Mouse (Mus musculus) MEL (cell line): Measurements from ENCODE around the gene Top2a. TPM values are rescaled to one million over a fixed set of nuclear protein-coding genes. Genes with fewer than 3 reads are reported as not detected.
A peak's percentile ranks its signal among the peaks of the same experiment; 100 is the strongest.

Source experiments
- DNase-seq: peaks from one replicate; pipeline ENCODE4 v3.0.0; 2011; ENCODE audit warnings: low read depth, low spot score
- H3K27ac ChIP-seq: 2 replicates; pipeline ENCODE4 v1.5.1; 2012; ENCODE audit warnings: low read depth, mild to moderate bottlenecking, control low read depth, low read length, moderate library complexity; ENCODE audit not compliant: control insufficient read depth
- H3K27me3 ChIP-seq, 2 experiments: fragments of 150-350 bp in 1 of 2; sonication (generic) in 1 of 2; 2 replicates each; pipeline ENCODE4 v1.6.1; 2012; ENCODE audit warnings: low read length in 2 of 2, mild to moderate bottlenecking in 2 of 2, improper control_type of control experiment in 1 of 2, moderate library complexity in 1 of 2; ENCODE audit not compliant: insufficient read depth in 2 of 2, control insufficient read depth in 1 of 2
- H3K36me3 ChIP-seq, 2 experiments: 2 replicates each; pipeline ENCODE4 v1.6.1; 2012 to 2014; ENCODE audit warnings: low read length in 2 of 2, improper control_type of control experiment in 1 of 2, inconsistent platforms in 1 of 2, mild to moderate bottlenecking in 1 of 2; ENCODE audit not compliant: insufficient read depth in 2 of 2, control insufficient read depth in 1 of 2
- H3K4me1 ChIP-seq, 2 experiments: fragments of 150-350 bp in 1 of 2; sonication (generic) in 1 of 2; 2 replicates each; pipeline ENCODE4 v1.6.1; 2012; ENCODE audit warnings: low read length in 2 of 2, improper control_type of control experiment in 1 of 2, mild to moderate bottlenecking in 1 of 2; ENCODE audit not compliant: insufficient read depth in 2 of 2, control insufficient read depth in 1 of 2
- H3K4me3 ChIP-seq, 2 experiments: fragments of 150-350 bp in 1 of 2; sonication (generic) in 1 of 2; 2 replicates each; pipeline ENCODE4 v1.5.1; 2012; ENCODE audit warnings: low read depth in 2 of 2, low read length in 2 of 2, mild to moderate bottlenecking in 2 of 2, moderate library complexity in 2 of 2, control low read depth in 1 of 2, improper control_type of control experiment in 1 of 2; ENCODE audit not compliant: control insufficient read depth in 1 of 2, insufficient read depth in 1 of 2
- H3K79me2 ChIP-seq: 2 replicates; pipeline ENCODE4 v1.6.1; 2012; ENCODE audit warnings: mild to moderate bottlenecking, low read length, moderate library complexity; ENCODE audit not compliant: control insufficient read depth, poor library complexity, insufficient read depth
- H3K9ac ChIP-seq: 2 replicates; pipeline ENCODE4 v1.6.1; 2012; ENCODE audit warnings: low read depth, mild to moderate bottlenecking, control low read depth, low read length, moderate library complexity; ENCODE audit not compliant: control insufficient read depth, poor library complexity, severe bottlenecking
- H3K9me3 ChIP-seq: fragments of 150-350 bp; sonication (generic); replicated peaks from 2 replicates; pipeline ENCODE4 v1.6.1; 2012; ENCODE audit warnings: mild to moderate bottlenecking, low read length, improper control_type of control experiment, moderate library complexity; ENCODE audit not compliant: insufficient read depth
- BHLHE40 ChIP-seq: IDR thresholded peaks from 2 replicates; pipeline ENCODE4 v1.6.1; 2012; ENCODE audit warnings: low read depth, mild to moderate bottlenecking, inconsistent platforms, low read length, improper control_type of control experiment, borderline replicate concordance
- CHD1 ChIP-seq: IDR thresholded peaks from 2 replicates; pipeline ENCODE4 v1.6.1; 2012; ENCODE audit warnings: low read depth, mild to moderate bottlenecking, inconsistent platforms, low read length, improper control_type of control experiment
- CHD2 ChIP-seq: IDR thresholded peaks from 2 replicates; pipeline ENCODE4 v1.6.1; 2011; ENCODE audit warnings: low read length, improper control_type of control experiment
- CTCF ChIP-seq, 3 experiments: IDR thresholded peaks in 2 of 3; conservative IDR thresholded peaks in 1 of 3; 2 replicates each; pipeline ENCODE4 v1.5.1; 2011 to 2012; ENCODE audit warnings: low read length in 3 of 3, low read depth in 2 of 3, mild to moderate bottlenecking in 2 of 3, improper control_type of control experiment in 1 of 3, inconsistent platforms in 1 of 3, mixed read lengths in 1 of 3, moderate library complexity in 1 of 3; ENCODE audit not compliant: control insufficient read depth in 1 of 3, insufficient read depth in 1 of 3, poor library complexity in 1 of 3, severe bottlenecking in 1 of 3
- E2F4 ChIP-seq: IDR thresholded peaks from 2 replicates; pipeline ENCODE4 v1.6.1; 2011; ENCODE audit warnings: low read depth, low read length, improper control_type of control experiment, borderline replicate concordance
- ELF1 ChIP-seq: IDR thresholded peaks from 2 replicates; pipeline ENCODE4 v1.6.1; 2014; ENCODE audit warnings: low read depth, mild to moderate bottlenecking, inconsistent platforms, low read length, improper control_type of control experiment, moderate library complexity
- EP300 ChIP-seq, 2 experiments: IDR thresholded peaks; 2 replicates each; pipeline ENCODE4 v1.6.1; 2011; ENCODE audit warnings: improper control_type of control experiment in 2 of 2, low read length in 2 of 2, low read depth in 1 of 2, mild to moderate bottlenecking in 1 of 2
- GABPA ChIP-seq: IDR thresholded peaks from 2 replicates; pipeline ENCODE4 v1.6.1; 2012; ENCODE audit warnings: low read depth, mild to moderate bottlenecking, inconsistent platforms, low read length, improper control_type of control experiment, moderate library complexity
- GATA1 ChIP-seq: IDR thresholded peaks from 2 replicates; pipeline ENCODE4 v1.6.1; 2011; ENCODE audit warnings: low read depth, low read length, improper control_type of control experiment
- HCFC1 ChIP-seq: IDR thresholded peaks from 2 replicates; pipeline ENCODE4 v1.6.1; 2012; ENCODE audit warnings: low read depth, mild to moderate bottlenecking, inconsistent platforms, low read length, improper control_type of control experiment, moderate library complexity
- JUND ChIP-seq: IDR thresholded peaks from 2 replicates; pipeline ENCODE4 v1.6.1; 2011; ENCODE audit warnings: low read depth, mild to moderate bottlenecking, improper control_type of control experiment, low read length
- KAT2A ChIP-seq: conservative IDR thresholded peaks from 2 replicates; pipeline ENCODE4 v1.6.1; 2012; ENCODE audit warnings: low read depth, low read length, improper control_type of control experiment, inconsistent platforms
- MAFK ChIP-seq: IDR thresholded peaks from 2 replicates; pipeline ENCODE4 v1.6.1; 2011; ENCODE audit warnings: low read depth, mild to moderate bottlenecking, low read length, improper control_type of control experiment, borderline replicate concordance
- MAX ChIP-seq: IDR thresholded peaks from 2 replicates; pipeline ENCODE4 v1.6.1; 2011; ENCODE audit warnings: low read length, improper control_type of control experiment
- MAZ ChIP-seq: IDR thresholded peaks from 2 replicates; pipeline ENCODE4 v1.6.1; 2012; ENCODE audit warnings: low read depth, mild to moderate bottlenecking, inconsistent platforms, low read length, improper control_type of control experiment
- MXI1 ChIP-seq: IDR thresholded peaks from 2 replicates; pipeline ENCODE4 v1.6.1; 2011; ENCODE audit warnings: mild to moderate bottlenecking, low read depth, low read length, improper control_type of control experiment
- MYC ChIP-seq: IDR thresholded peaks from 2 replicates; pipeline ENCODE4 v1.6.1; 2011; ENCODE audit warnings: low read depth, mild to moderate bottlenecking, low read length, improper control_type of control experiment, moderate library complexity
- NELFE ChIP-seq: IDR thresholded peaks from 2 replicates; pipeline ENCODE4 v1.6.1; 2011; ENCODE audit warnings: low read depth, low read length, improper control_type of control experiment
- NRF1 ChIP-seq: IDR thresholded peaks from 2 replicates; pipeline ENCODE4 v1.6.1; 2014; ENCODE audit warnings: low read depth, mild to moderate bottlenecking, inconsistent platforms, low read length, improper control_type of control experiment, moderate library complexity; ENCODE audit not compliant: poor library complexity, insufficient read depth, severe bottlenecking
- POLR2A ChIP-seq, 2 experiments: IDR thresholded peaks; 2 replicates each; pipeline ENCODE4 v1.6.1; 2011 to 2012; ENCODE audit warnings: low read length in 2 of 2, mild to moderate bottlenecking in 2 of 2, control low read depth in 1 of 2, improper control_type of control experiment in 1 of 2, low read depth in 1 of 2, moderate library complexity in 1 of 2; ENCODE audit not compliant: control insufficient read depth in 1 of 2, insufficient read depth in 1 of 2, poor library complexity in 1 of 2
- POLR2AphosphoS2 ChIP-seq: IDR thresholded peaks from 2 replicates; pipeline ENCODE4 v1.6.1; 2011; ENCODE audit warnings: low read length, improper control_type of control experiment
- POLR2AphosphoS5 ChIP-seq: IDR thresholded peaks from 2 replicates; pipeline ENCODE4 v1.6.1; 2012; ENCODE audit warnings: low read depth, borderline replicate concordance, mild to moderate bottlenecking, inconsistent platforms, low read length, moderate library complexity, mixed read lengths
- RCOR1 ChIP-seq: IDR thresholded peaks from 2 replicates; pipeline ENCODE4 v1.6.1; 2012; ENCODE audit warnings: low read depth, mild to moderate bottlenecking, inconsistent platforms, low read length, improper control_type of control experiment
- SIN3A ChIP-seq: IDR thresholded peaks from 2 replicates; pipeline ENCODE4 v1.6.1; 2012; ENCODE audit warnings: low read length, improper control_type of control experiment, inconsistent platforms
- SMC3 ChIP-seq: IDR thresholded peaks from 2 replicates; pipeline ENCODE4 v1.6.1; 2011; ENCODE audit warnings: low read depth, low read length, improper control_type of control experiment
- TBP ChIP-seq: IDR thresholded peaks from 2 replicates; pipeline ENCODE4 v1.8.0; 2011; ENCODE audit warnings: low read depth, low read length, improper control_type of control experiment
- TCF12 ChIP-seq: IDR thresholded peaks from 2 replicates; pipeline ENCODE4 v1.6.1; 2014; ENCODE audit warnings: low read depth, mild to moderate bottlenecking, inconsistent platforms, low read length, improper control_type of control experiment, moderate library complexity
- UBTF ChIP-seq: IDR thresholded peaks from 2 replicates; pipeline ENCODE4 v1.6.1; 2012; ENCODE audit warnings: low read depth, mild to moderate bottlenecking, inconsistent platforms, low read length, improper control_type of control experiment, moderate library complexity, borderline replicate concordance; ENCODE audit not compliant: insufficient read depth
- USF2 ChIP-seq, 2 experiments: IDR thresholded peaks; 2 replicates each; pipeline ENCODE4 v1.6.1; 2011 to 2012; ENCODE audit warnings: improper control_type of control experiment in 2 of 2, low read length in 2 of 2, borderline replicate concordance in 1 of 2, inconsistent platforms in 1 of 2, low read depth in 1 of 2, mild to moderate bottlenecking in 1 of 2; ENCODE audit not compliant: insufficient read depth in 1 of 2
- ZC3H11A ChIP-seq: IDR thresholded peaks from 2 replicates; pipeline ENCODE4 v1.6.1; 2012; ENCODE audit warnings: low read depth, mild to moderate bottlenecking, inconsistent platforms, low read length, improper control_type of control experiment
- ZKSCAN1 ChIP-seq: IDR thresholded peaks from 2 replicates; pipeline ENCODE4 v1.6.1; 2012; ENCODE audit warnings: low read depth, mild to moderate bottlenecking, inconsistent platforms, low read length, improper control_type of control experiment, moderate library complexity
- ZMIZ1 ChIP-seq: IDR thresholded peaks from 2 replicates; pipeline ENCODE4 v1.6.1; 2012; ENCODE audit warnings: low read depth, mild to moderate bottlenecking, inconsistent platforms, low read length, improper control_type of control experiment, moderate library complexity
- polyA plus RNA-seq, 2 experiments: library from polyadenylated mRNA; stranded (reverse) in 1 of 2; unstranded in 1 of 2; fragments of >175 nt in 1 of 2; fragments of >200 nt in 1 of 2; gene quantifications; 2 replicates each; pipeline versions ENCODE4 v1.2.1 to v1.2.4; 2012; ENCODE audit warnings: low replicate concordance in 2 of 2, low read depth in 1 of 2; ENCODE audit not compliant: insufficient read length in 2 of 2, insufficient read depth in 1 of 2, missing spikeins in 1 of 2
- total RNA-seq: library from RNA; depleted of rRNA; stranded (reverse); fragments of 300-350 nt; gene quantifications from 2 replicates; pipeline ENCODE4 v1.2.3, GENCODE M21; 2012; rRNA removed

Top2a gene
- total RNA-seq (443 and 477 TPM in 2 replicates), polyA plus RNA-seq (100 to 1,000 TPM; 395 to 643 TPM)

GRCm38 (mm10) chr11:99023500-99024467 is at the start of gene Top2a:
Top2a (minus strand) TSS chr11:99024189.
- peak within 1 kb of the TSS; percentile 88 for H3K27ac ChIP-seq
- TF ChIP-seq SMC3 (no peak), JUND (no peak; the same call in 1 of the 2 replicates), POLR2A (IDR thresholded peaks at IDR 0.05; ENCODE audit: control insufficient read depth in 1 of 2, insufficient read depth in 1 of 2, low read depth in 1 of 2, low read length in 2 of 2, poor library complexity in 1 of 2) (peak; percentile 94 to 99), MYC (peak; percentile 99), NELFE (peak; percentile 100), BHLHE40 (no peak), MAZ (no peak), GABPA (peak; percentile 97; the same call in 1 of the 2 replicates), ZKSCAN1 (no peak), CHD2 (peak; percentile 98), POLR2AphosphoS5 (peak; percentile 86; the same call in 1 of the 2 replicates), POLR2AphosphoS2 (peak; percentile 97), MAX (peak; percentile 94), SIN3A (peak; percentile 97), TCF12 (peak; percentile 55), UBTF (no peak), ZMIZ1 (peak; percentile 99), CTCF (IDR thresholded peaks at IDR 0.05 in 2 of 3, conservative IDR thresholded peaks at IDR 0.05 in 1 of 3; ENCODE audit: control insufficient read depth in 1 of 3, insufficient read depth in 1 of 3, low read depth in 2 of 3, low read length in 3 of 3, poor library complexity in 1 of 3, severe bottlenecking in 1 of 3) (no peak), HCFC1 (peak; percentile 83), E2F4 (peak; percentile 99), CHD1 (peak; percentile 71; the same call in 1 of the 2 replicates), MAFK (no peak), RCOR1 (no peak), MXI1 (peak; percentile 81), ELF1 (no peak), KAT2A (peak; percentile 85), USF2 (IDR thresholded peaks at IDR 0.05; ENCODE audit: borderline replicate concordance in 1 of 2, insufficient read depth in 1 of 2, low read depth in 1 of 2, low read length in 2 of 2) (no peak), ZC3H11A (no peak), TBP (peak; percentile 98), EP300 (IDR thresholded peaks at IDR 0.05; ENCODE audit: low read depth in 1 of 2, low read length in 2 of 2) (peak in 1 of 2 experiments; percentile 29; a peak in 1 of 4 replicates), GATA1 (peak; percentile 95), NRF1 (0 out of 2 replicates have a peak, but pooled peaks have one; percentile 16)

More at GRCm38 (mm10) chr11:99023500-99024467, at the start of gene Top2a:
- Histone ChIP-seq H3K36me3 (peaks cover 37 to 39% of the 10 kb centered on the region in 2 experiments), H3K27me3 (no peaks in the 10 kb centered on the region), H3K79me2 (peaks cover 37% of the 10 kb centered on the region), H3K4me3 (peak within 1 kb of the TSS; percentile 88 to 93), H3K4me1 (peaks cover 0 to 11% of the 10 kb centered on the region in 2 experiments; a peak in 3 of 4 replicates), H3K9me3 (no peaks in the 10 kb centered on the region), H3K9ac (peak within 1 kb of the TSS; percentile 97)
- peak; percentile 99 for DNase-seq
